Mouse (Mus musculus): ENCODE data around the gene Chn1. TPM values are rescaled to one million over a fixed set of nuclear protein-coding genes. Genes with fewer than 3 reads are reported as not detected.
A peak's percentile ranks its signal among the peaks of the same experiment; 100 is the strongest.

The Chn1 gene
- polyA plus RNA-seq, 1 experiment from 2014 or later, result 38.9 TPM

GRCm38 (mm10) chr2:73574418-73574817 is 200.7 kb downstream of the Chn1 start:
- DNase-seq (ENCODE audit: low spot score), result no peak
- Histone ChIP-seq H3K27ac (replicated peaks) (no peak overlapping the region), H3K36me3 (no peaks in the 10 kb centered on the region), H3K4me1 (peaks cover 8% of the 10 kb centered on the region; the same call in 1 of the 2 replicates), H3K9me3 (replicated peaks) (no peaks in the 10 kb centered on the region), H3K27me3 (ENCODE audit: low read depth, poor library complexity, severe bottlenecking) (no peaks in the 10 kb centered on the region), H3K4me3 (no peak overlapping the region)
- WGBS, result 87% methylated on average over 6 of the region's 6 CpGs

GRCm38 (mm10) chr2:73573556-73573955 is 201.6 kb downstream of the Chn1 start:
- Histone ChIP-seq H3K4me3 (no peak overlapping the region), H3K9me3 (replicated peaks) (no peaks in the 10 kb centered on the region), H3K36me3 (no peaks in the 10 kb centered on the region), H3K4me1 (peaks cover 8% of the 10 kb centered on the region; the same call in 1 of the 2 replicates), H3K27ac (replicated peaks) (no peak overlapping the region), H3K27me3 (ENCODE audit: low read depth, poor library complexity, severe bottlenecking) (no peaks in the 10 kb centered on the region)
- no peak for DNase-seq (ENCODE audit: low spot score)
- WGBS, result 87% methylated on average over 4 of the region's 4 CpGs

DNA sequence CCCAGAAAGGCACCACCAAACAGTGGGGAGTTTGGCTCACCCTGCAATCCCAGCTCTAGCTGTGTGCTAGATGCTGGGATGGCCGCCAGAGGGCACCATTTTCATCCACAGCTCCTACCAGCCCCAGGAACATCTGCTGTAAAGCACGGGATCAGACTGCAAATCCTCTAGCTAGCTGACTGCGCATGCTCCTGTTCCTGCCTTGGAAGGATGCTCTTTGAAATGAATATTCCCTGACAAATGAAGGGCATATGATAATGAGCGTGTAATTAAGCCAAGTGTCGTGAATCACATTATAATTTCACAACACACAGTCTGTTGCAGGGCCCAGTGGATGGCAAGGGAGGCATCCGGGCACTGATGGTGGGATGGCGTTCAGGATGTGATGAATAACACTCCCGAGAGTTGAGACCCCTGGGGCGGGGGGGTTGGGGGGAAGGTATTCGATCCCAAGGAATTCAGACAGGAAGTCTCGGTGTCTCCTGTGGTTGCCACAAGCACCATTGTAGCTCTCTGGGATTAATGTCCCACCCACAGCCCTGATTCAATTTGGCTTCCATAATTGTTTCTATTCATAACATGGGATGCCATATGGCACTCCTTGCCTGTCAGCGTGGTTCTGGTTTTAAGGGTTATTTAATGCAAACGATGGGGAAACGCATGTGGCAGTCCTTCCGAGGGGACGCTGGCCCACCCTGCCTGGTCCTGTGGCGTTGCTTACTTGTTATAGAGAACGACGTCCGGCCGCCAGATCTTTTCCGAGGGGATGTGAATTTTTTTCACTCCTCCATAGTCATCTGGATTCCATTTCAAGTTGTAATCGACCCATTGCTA is 202.4 kb downstream of the Chn1 start:
- Histone ChIP-seq H3K4me3 (peak overlapping the region; percentile 49), H3K36me3 (no peaks in the 10 kb centered on the region), H3K27ac (replicated peaks) (peak overlapping the region; percentile 72), H3K9me3 (replicated peaks) (no peaks in the 10 kb centered on the region), H3K27me3 (ENCODE audit: low read depth, poor library complexity, severe bottlenecking) (no peaks in the 10 kb centered on the region), H3K4me1 (peaks cover 8% of the 10 kb centered on the region; the same call in 1 of the 2 replicates)
- 41% methylated on average over 23 of the region's 23 CpGs for WGBS
- DNase-seq (ENCODE audit: low spot score), result peak; percentile 85

- WGBS, result 68% methylated on average over 6 of the region's 6 CpGs
- DNase-seq (ENCODE audit: low spot score), result no peak
- Histone ChIP-seq H3K4me1 (peaks cover 8% of the 10 kb centered on the region; the same call in 1 of the 2 replicates), H3K4me3 (no peak overlapping the region), H3K27me3 (ENCODE audit: low read depth, poor library complexity, severe bottlenecking) (no peaks in the 10 kb centered on the region), H3K9me3 (replicated peaks) (no peaks in the 10 kb centered on the region), H3K36me3 (no peaks in the 10 kb centered on the region), H3K27ac (replicated peaks) (no peak overlapping the region)
Measured at GRCm38 (mm10) chr2:73571901-73572300, 203.2 kb downstream of the Chn1 start.

GRCm38 (mm10) chr2:73571304-73571703 is 203.8 kb downstream of the Chn1 start:
- H3K4me3 ChIP-seq, result no peak overlapping the region
- peaks cover 12% of the 10 kb centered on the region for H3K4me1 ChIP-seq
- H3K27me3 ChIP-seq (ENCODE audit: low read depth, poor library complexity, severe bottlenecking), result no peaks in the 10 kb centered on the region
- H3K9me3 ChIP-seq (replicated peaks), result no peaks in the 10 kb centered on the region
- H3K36me3 ChIP-seq, result no peaks in the 10 kb centered on the region
- WGBS, result 95% methylated on average over 9 of the region's 9 CpGs
- H3K27ac ChIP-seq (replicated peaks), result no peak overlapping the region
- no peak for DNase-seq (ENCODE audit: low spot score)

DNA sequence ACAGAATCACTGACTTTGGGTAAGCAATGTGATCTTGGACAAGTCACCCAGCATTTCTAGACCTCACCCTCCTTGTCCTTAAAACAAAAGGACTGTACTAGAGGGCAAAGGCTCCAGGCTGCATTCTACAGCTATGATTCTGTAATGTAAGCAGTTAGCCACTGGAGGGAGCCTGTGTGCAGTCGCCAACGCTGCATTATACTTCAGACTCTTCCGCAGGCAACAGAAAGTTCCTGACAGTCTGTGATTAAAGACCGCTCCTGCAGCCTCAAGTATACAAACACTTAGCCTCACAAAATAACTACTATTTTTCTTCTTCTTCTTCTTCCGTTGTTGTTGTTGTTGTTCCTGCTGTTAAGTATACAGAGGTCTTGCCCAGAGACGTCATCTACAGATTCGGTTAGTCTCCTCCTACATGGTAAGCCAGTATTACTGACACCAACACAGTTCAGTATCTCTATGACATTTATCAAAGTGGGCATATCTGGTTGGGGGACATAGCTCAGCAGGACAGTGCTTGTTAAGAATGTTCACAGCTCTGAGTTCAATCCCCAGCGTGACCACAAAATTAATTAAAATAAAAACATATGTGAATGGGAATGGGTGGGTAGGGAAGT is 208.0 kb downstream of the Chn1 start:
- WGBS, result 26% methylated on average over 8 of the region's 8 CpGs
- peak overlapping the region; percentile 28; the same call in 1 of the 2 replicates for H3K4me3 ChIP-seq

DNA sequence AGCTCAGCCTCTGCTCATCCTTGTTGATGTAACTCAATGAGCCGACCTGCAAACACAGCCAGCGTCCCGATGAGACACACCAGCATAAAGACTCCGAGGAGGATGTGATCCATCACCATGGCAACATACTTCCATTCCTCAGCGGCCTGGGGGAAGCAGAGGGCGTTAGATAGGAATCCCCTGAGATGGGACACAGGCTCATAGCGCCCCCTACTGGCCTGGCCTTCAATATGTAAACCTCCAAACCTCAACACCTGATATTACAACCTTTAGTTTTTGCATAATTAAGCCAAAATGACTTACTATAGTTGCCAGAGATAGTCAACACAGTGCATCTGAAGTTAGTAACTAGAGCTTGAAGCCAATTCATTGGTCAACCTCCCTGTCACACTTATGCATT is 209.0 kb downstream of the Chn1 start:
- Histone ChIP-seq H3K27me3 (ENCODE audit: low read depth, poor library complexity, severe bottlenecking) (0 out of 2 replicates have a peak, but pooled peaks cover 4% of the 10 kb centered on the region), H3K27ac (replicated peaks) (no peak overlapping the region), H3K9me3 (replicated peaks) (no peaks in the 10 kb centered on the region), H3K4me3 (no peak overlapping the region), H3K36me3 (no peaks in the 10 kb centered on the region), H3K4me1 (peaks cover 19% of the 10 kb centered on the region)
- DNase-seq (ENCODE audit: low spot score), result peak; percentile 51
- WGBS, result 19% methylated on average over 7 of the region's 7 CpGs

More for the DNA sequence above, 208.0 kb downstream of the Chn1 start:
- Histone ChIP-seq H3K27me3 (ENCODE audit: low read depth, poor library complexity, severe bottlenecking) (no peaks in the 10 kb centered on the region), H3K36me3 (no peaks in the 10 kb centered on the region), H3K4me1 (peaks cover 10% of the 10 kb centered on the region), H3K27ac (replicated peaks) (no peak overlapping the region), H3K9me3 (replicated peaks) (no peaks in the 10 kb centered on the region)
- peak; percentile 39 for DNase-seq (ENCODE audit: low spot score)

- Histone ChIP-seq H3K36me3 (no peaks in the 10 kb centered on the region), H3K4me3 (no peak overlapping the region), H3K4me1 (peaks cover 27% of the 10 kb centered on the region), H3K9me3 (replicated peaks) (no peaks in the 10 kb centered on the region), H3K27ac (replicated peaks) (no peak overlapping the region), H3K27me3 (ENCODE audit: low read depth, poor library complexity, severe bottlenecking) (peaks cover 16% of the 10 kb centered on the region; the same call in 1 of the 2 replicates)
- WGBS, result 76% methylated on average over 7 of the region's 7 CpGs
- no peak for DNase-seq (ENCODE audit: low spot score)
Measured at GRCm38 (mm10) chr2:73563690-73564089, 211.5 kb downstream of the Chn1 start.

DNA sequence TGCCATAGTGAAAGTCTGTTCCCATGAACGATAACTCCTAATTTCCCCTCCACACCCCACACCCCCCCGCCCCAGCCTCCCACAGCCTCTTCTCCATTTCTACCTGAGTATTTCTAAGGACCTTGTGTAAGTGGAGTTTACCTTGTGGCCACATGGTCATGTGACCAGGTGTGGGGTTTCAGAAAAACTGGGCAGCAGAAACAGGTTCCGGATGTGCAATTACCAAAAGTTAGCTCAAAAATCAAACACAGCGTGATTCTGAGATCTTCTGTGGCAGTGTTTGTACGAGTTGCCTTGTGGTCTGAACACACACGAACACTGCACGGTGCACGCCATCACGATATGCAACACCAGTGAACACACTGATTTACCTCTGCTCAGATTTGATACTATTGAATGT is 212.5 kb downstream of the Chn1 start:
- H3K4me3 ChIP-seq, result no peak overlapping the region
- H3K27ac ChIP-seq (replicated peaks), result no peak overlapping the region
- WGBS, result 91% methylated on average over 9 of the region's 9 CpGs
- H3K4me1 ChIP-seq, result peaks cover 27% of the 10 kb centered on the region
- DNase-seq (ENCODE audit: low spot score), result no peak
- no peaks in the 10 kb centered on the region for H3K9me3 ChIP-seq (replicated peaks)
- H3K36me3 ChIP-seq, result no peaks in the 10 kb centered on the region
- peaks cover 16% of the 10 kb centered on the region; the same call in 1 of the 2 replicates for H3K27me3 ChIP-seq (ENCODE audit: low read depth, poor library complexity, severe bottlenecking)

DNA sequence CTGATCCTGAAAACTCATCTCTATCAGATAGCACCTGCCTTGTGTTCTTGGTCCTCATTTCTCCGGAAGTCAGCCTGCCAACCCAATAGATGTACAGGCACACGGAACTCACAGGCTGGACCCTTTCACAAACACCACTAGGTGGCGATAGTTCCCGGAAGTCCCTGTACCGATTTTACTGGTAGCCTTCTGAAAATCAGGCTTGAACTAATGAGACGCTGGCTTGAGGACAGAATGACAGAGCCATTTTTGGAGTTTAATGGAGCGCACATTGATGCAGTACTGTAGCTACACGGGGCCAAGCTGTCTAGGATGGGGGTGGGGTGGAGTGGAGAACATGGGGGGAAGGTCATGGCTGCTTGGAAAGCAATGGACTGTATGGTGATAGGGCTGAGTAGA is 213.5 kb downstream of the Chn1 start:
- H3K27ac ChIP-seq (replicated peaks), result peak overlapping the region; percentile 57

GRCm38 (mm10) chr2:73560899-73561664 is 214.1 kb downstream of the Chn1 start:
- peaks cover 16% of the 10 kb centered on the region; the same call in 1 of the 2 replicates for H3K27me3 ChIP-seq (ENCODE audit: low read depth, poor library complexity, severe bottlenecking)
- H3K9me3 ChIP-seq (replicated peaks), result no peaks in the 10 kb centered on the region
- peak overlapping the region; percentile 57 for H3K27ac ChIP-seq (replicated peaks)
- H3K4me1 ChIP-seq, result peaks cover 21% of the 10 kb centered on the region
- peak overlapping the region; percentile 60 for H3K4me3 ChIP-seq
- H3K36me3 ChIP-seq, result no peaks in the 10 kb centered on the region
- 3% methylated on average over 22 of the region's 23 CpGs for WGBS
- peak; percentile 44 for DNase-seq (ENCODE audit: low spot score)

More for the DNA sequence above, 213.5 kb downstream of the Chn1 start:
- Histone ChIP-seq H3K27me3 (ENCODE audit: low read depth, poor library complexity, severe bottlenecking) (peaks cover 16% of the 10 kb centered on the region; the same call in 1 of the 2 replicates), H3K36me3 (no peaks in the 10 kb centered on the region), H3K4me3 (peak overlapping the region; percentile 60), H3K9me3 (replicated peaks) (no peaks in the 10 kb centered on the region), H3K4me1 (peaks cover 27% of the 10 kb centered on the region)
- peak; percentile 70 for DNase-seq (ENCODE audit: low spot score)
- WGBS, result 6% methylated on average over 8 of the region's 8 CpGs

All from midbrain, embryonic 10.5 days (tissue).